Mouse (Mus musculus) intestine, postnatal 0 days (tissue): ENCODE data around the gene Hspa13. TPM values are rescaled to one million over a fixed set of nuclear protein-coding genes. Genes with fewer than 3 reads are reported as not detected.

Source experiments
- ATAC-seq: fragments of 200-750 bp; cut with Nextera tagmentation; 2 replicates; pipeline ENCODE4 v1.8.0; 2017; ENCODE audit warnings: mild to moderate bottlenecking, moderate TSS enrichment, moderate library complexity
- H3K27ac ChIP-seq: fragments of 300-500 bp; sonication (generic); 2 replicates; pipeline ENCODE4 v1.5.1; 2014; ENCODE audit warnings: mild to moderate bottlenecking, low read depth, low read length, moderate library complexity
- H3K27me3 ChIP-seq: fragments of 300-500 bp; sonication (generic); replicated peaks from 2 replicates; pipeline ENCODE4 v1.6.1; 2014; ENCODE audit warnings: low read length, mixed read lengths; ENCODE audit not compliant: control insufficient read depth, insufficient read depth
- H3K36me3 ChIP-seq: fragments of 300-500 bp; sonication (generic); 2 replicates; pipeline ENCODE4 v1.6.1; 2014; ENCODE audit warnings: mild to moderate bottlenecking, moderate library complexity; ENCODE audit not compliant: control insufficient read depth, insufficient read depth
- H3K4me1 ChIP-seq: fragments of 300-500 bp; sonication (generic); replicated peaks from 2 replicates; pipeline ENCODE4 v1.6.1; 2014; ENCODE audit warnings: antibody characterized with exemption, low read length, mixed read lengths; ENCODE audit not compliant: control insufficient read depth, insufficient read depth
- H3K4me2 ChIP-seq: fragments of 300-500 bp; sonication (generic); replicated peaks from 2 replicates; pipeline ENCODE4 v1.6.1; 2014; ENCODE audit warnings: low read depth, mild to moderate bottlenecking, moderate library complexity
- H3K4me3 ChIP-seq: fragments of 300-500 bp; sonication (generic); 2 replicates; pipeline ENCODE4 v1.5.1; 2014; ENCODE audit warnings: low read depth, low read length
- H3K9ac ChIP-seq: fragments of 300-500 bp; sonication (generic); 2 replicates; pipeline ENCODE4 v1.6.1; 2014; ENCODE audit warnings: mild to moderate bottlenecking, low read depth, low read length
- H3K9me3 ChIP-seq: fragments of 300-500 bp; sonication (generic); 2 replicates; pipeline ENCODE4 v1.6.1; 2016; ENCODE audit warnings: mixed run types; ENCODE audit not compliant: control insufficient read depth
- CTCF ChIP-seq: sonication (generic); IDR thresholded peaks from 2 replicates; pipeline ENCODE4 v1.5.1; 2016; ENCODE audit warnings: low read depth, mild to moderate bottlenecking, control low read depth, antibody characterized with exemption, moderate library complexity
- WGBS: fragments of 180-500 bp; shearing (Covaris S2); extraction: QIAGEN DNeasy Blood & Tissue Kit; methylation state at CpG from one replicate; pipeline ENCODE4 v1.1.7; 2014; 5-methylcytosine and 5-hydroxymethylcytosine counted together
- polyA plus RNA-seq: library from polyadenylated mRNA; unstranded; fragments of >200 nt; fragmentation: Nextera tagmentation; extraction: Ambion mirVana; gene quantifications from 2 replicates; pipeline ENCODE4 v1.2.1, GENCODE M21; 2015

Gene Hspa13
- 11.7 and 12.7 TPM in 2 replicates for polyA plus RNA-seq

DNA sequence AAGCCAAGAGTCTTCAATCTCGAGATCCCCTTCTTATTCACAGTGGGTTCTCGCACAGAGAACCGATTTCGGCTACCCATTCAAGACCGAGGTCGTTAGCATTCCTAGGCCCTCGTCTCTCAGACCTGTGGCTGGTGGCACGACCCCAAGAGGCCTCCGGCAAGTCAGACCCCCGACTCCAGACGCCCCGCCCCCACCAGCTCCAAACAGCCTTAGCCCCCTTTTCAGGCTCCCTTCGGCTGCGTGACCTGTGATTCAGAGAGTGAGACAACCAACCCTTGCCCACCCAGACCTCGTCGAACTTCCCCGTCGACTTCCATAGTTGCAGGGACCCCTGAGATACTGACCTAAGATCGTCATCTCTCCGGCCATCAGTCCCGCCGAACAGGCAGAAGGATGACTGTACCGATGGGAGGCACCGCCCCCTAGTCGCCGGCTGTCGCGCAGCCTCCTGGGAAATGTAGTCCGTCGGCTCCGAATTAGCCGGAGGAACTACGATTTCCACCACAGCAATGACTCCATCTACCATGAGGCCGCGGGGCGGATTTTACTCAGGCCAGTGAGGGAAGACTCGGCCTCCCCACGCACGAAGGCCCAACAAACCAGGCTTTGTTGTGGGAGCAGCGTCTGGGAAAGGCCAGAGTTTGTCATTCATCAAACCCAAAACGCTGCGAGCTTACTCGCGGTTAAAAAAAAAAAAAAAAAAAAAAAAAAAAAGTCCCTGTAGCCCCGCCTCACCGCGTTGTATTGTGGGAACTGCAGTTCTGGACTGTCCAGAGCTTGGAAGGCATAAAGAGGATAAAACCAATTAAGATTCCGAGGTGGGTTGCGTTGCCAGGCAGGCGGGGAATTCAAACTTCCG lies at the start of gene Hspa13:
Hspa13 (minus strand) TSS at position 717 of the 862 bp plus-strand sequence.
- H3K9ac ChIP-seq: peak within 1 kb of the TSS; percentile 46; the same call in 1 of the 2 replicates
- H3K9me3 ChIP-seq: no peaks in the 10 kb centered on the region
- H3K36me3 ChIP-seq: peaks cover 10% of the 10 kb centered on the region; the same call in 1 of the 2 replicates
- no peaks in the 10 kb centered on the region for H3K27me3 ChIP-seq
- peak within 1 kb of the TSS; percentile 86 for H3K4me2 ChIP-seq
- WGBS: under 1% methylated on average over 51 of the region's 51 CpGs
- TF ChIP-seq CTCF: peak; percentile 48
- H3K4me3 ChIP-seq: peak within 1 kb of the TSS; percentile 90
- no peaks in the 10 kb centered on the region for H3K4me1 ChIP-seq
- peak; percentile 99 for ATAC-seq
- peak within 1 kb of the TSS; percentile 9 for H3K27ac ChIP-seq

DNA sequence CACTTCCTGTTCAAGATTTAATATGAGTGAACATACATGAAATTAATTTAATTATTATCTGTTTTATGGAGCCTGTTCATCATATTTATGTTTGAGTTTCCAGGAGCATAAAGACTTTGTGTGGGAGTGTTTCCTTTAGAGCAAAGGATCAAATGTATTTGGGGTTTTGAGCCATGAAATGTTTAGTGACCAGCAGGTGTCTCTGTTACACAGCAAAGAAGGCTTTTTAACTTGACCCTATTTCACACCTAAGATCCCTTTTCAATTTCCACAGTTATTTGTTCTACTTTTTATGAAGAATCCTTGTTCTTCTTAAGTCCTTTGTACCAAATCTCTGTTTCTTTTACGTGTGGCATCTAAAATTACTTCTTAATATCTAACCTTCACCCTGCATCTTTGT lies 12.4 kb upstream of the Hspa13 start:
- Histone ChIP-seq H3K4me3 (no peak overlapping the region), H3K9me3 (no peaks in the 10 kb centered on the region), H3K27me3 (no peaks in the 10 kb centered on the region), H3K4me1 (no peaks in the 10 kb centered on the region), H3K36me3 (no peaks in the 10 kb centered on the region), H3K4me2 (no peak overlapping the region), H3K9ac (no peak overlapping the region), H3K27ac (no peak overlapping the region)
- ATAC-seq: no peak
- 48% methylated on average over 1 of the region's 1 CpGs for WGBS
- TF ChIP-seq CTCF: peak; percentile 79

DNA sequence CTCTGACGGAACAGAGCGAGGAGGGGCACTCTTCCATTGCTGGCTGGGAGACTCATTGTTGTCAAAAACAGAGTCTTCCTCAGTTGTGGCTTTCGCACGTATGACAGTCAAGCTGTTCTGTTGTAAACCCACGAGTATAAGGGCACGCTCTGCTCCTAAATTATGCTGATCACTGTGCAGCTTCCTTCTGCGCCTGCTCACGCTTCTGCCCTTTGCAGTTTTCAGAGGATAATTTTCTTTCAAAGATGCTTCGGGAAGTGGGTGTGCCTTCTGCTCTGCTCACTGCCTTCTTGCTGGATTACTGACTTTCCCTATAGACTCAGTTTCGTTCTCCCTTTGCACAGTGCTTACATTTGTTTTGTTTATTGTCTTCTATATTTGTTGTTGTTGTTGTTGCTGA lies 6.3 kb upstream of the Hspa13 start:
- Histone ChIP-seq H3K27ac (no peak overlapping the region), H3K9ac (no peak overlapping the region), H3K4me1 (no peaks in the 10 kb centered on the region), H3K36me3 (no peaks in the 10 kb centered on the region), H3K4me3 (no peak overlapping the region), H3K4me2 (no peak overlapping the region), H3K27me3 (no peaks in the 10 kb centered on the region), H3K9me3 (no peaks in the 10 kb centered on the region)
- no peak for TF ChIP-seq CTCF
- WGBS: 92% methylated on average over 10 of the region's 10 CpGs
- ATAC-seq: no peak

DNA sequence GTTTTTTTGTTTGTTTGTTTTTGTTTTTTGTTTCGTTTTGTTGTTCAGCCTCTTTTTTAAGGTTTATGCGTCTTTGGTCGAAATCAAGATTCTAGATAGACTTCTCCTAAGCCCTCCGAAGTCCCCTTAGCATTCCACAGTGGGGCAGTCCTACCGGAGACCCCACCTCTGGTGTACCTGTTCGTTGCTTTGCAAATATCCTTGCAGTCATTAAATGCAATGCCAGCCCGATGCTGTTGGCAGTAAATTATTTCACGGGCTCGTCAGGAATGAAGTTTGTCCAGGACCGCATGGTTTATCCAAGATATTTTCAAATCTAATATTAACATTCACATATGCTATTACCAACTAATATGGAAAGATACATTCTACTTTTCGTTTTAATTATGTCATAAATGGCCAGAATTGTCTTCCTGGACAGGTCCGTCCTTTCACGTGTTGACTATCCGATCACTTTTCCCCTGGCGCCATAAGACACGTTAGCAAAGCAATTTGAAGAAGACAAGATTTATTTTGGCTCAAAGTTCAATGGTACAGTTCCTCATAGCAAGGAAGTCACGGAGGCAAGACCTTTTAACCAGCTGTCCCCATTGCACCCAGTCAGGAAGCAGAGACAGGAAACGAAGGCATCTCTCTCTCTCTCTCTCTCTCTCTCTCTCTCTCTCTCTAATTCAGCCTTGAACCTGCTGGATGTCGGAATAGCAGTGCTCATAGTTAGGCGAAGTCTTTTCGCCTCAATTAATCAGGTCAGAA lies 522 bp upstream of the Hspa13 start:
- H3K36me3 ChIP-seq: peaks cover 9% of the 10 kb centered on the region; the same call in 1 of the 2 replicates
- H3K9me3 ChIP-seq: no peaks in the 10 kb centered on the region
- peak; percentile 62 for ATAC-seq
- H3K4me2 ChIP-seq: peak overlapping the region; percentile 80
- H3K4me3 ChIP-seq: peak overlapping the region; percentile 90
- H3K27ac ChIP-seq: peak overlapping the region; percentile 9; the same call in 1 of the 2 replicates
- H3K9ac ChIP-seq: peak overlapping the region; percentile 11; the same call in 1 of the 2 replicates
- TF ChIP-seq CTCF: no peak
- 9% methylated on average over 21 of the region's 21 CpGs for WGBS
- no peaks in the 10 kb centered on the region for H3K27me3 ChIP-seq
- H3K4me1 ChIP-seq: no peaks in the 10 kb centered on the region

DNA sequence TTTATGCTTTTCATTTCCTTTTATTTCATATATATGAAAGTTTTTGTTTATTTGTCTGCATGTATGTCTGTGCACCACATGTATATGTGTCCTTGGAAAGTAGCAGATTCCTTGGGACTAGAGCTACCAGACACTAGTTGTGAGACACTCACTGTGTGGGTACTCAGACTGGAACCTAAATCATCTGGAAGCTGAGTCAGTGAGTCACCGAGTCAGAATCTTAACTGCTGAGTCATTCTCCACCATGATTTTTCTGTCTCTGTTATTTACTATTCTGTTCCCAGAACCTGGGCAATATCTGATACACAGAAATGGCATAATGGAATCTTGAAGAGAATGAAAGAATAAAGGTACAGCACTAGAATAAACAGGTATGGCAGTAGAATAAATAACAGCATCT lies 14.0 kb downstream of the Hspa13 start:
- H3K27me3 ChIP-seq: no peaks in the 10 kb centered on the region
- 61% methylated on average over 1 of the region's 1 CpGs for WGBS
- no peak overlapping the region for H3K4me2 ChIP-seq
- H3K9me3 ChIP-seq: no peaks in the 10 kb centered on the region
- no peak for TF ChIP-seq CTCF
- no peak overlapping the region for H3K9ac ChIP-seq
- no peak overlapping the region for H3K27ac ChIP-seq
- peaks cover 7% of the 10 kb centered on the region for H3K36me3 ChIP-seq
- no peaks in the 10 kb centered on the region for H3K4me1 ChIP-seq
- no peak for ATAC-seq
- H3K4me3 ChIP-seq: no peak overlapping the region

DNA sequence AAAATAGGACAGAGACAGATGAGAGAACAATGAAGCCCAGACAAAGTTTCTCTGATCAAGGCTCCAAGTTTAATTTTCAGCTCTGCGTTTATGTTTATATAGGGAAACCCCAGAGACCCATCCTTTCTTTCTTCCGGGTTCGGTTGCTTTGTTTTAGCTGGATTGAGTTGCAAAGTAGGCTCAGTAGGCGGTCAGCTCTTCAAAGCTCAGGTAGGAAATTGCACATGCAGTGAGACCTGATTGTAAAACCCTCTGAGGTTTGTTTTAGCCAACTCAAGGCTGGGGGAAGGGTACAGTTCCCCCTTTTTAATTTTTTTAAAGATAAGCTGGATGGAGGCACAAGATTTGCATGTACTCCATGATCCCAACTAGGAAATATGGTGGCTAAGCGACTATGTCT lies 16.8 kb downstream of the Hspa13 start:
- H3K4me1 ChIP-seq: no peaks in the 10 kb centered on the region
- H3K4me2 ChIP-seq: no peak overlapping the region
- no peaks in the 10 kb centered on the region for H3K9me3 ChIP-seq
- H3K27ac ChIP-seq: no peak overlapping the region
- H3K9ac ChIP-seq: no peak overlapping the region
- no peaks in the 10 kb centered on the region for H3K27me3 ChIP-seq
- no peak for ATAC-seq
- 54% methylated on average over 5 of the region's 5 CpGs for WGBS
- TF ChIP-seq CTCF: no peak
- H3K4me3 ChIP-seq: no peak overlapping the region
- no peaks in the 10 kb centered on the region for H3K36me3 ChIP-seq
